Mouse (Mus musculus): Measurements from ENCODE around the gene Fam187b. TPM values are rescaled to one million over a fixed set of nuclear protein-coding genes. Genes with fewer than 3 reads are reported as not detected.
"Not testable (repeated sequence)": the region's sequence is repeated elsewhere in the genome, so short reads cannot be mapped to it uniquely, and the experiment has no call there.

The Fam187b gene
- total RNA-seq (2021): under 1 TPM; 0.23 to 0.38 TPM
- long read RNA-seq, experiment 1: 0 reads
- long read RNA-seq, experiment 2: 0 reads

- H3K4me3 ChIP-seq: peak within 1 kb of the TSS; percentile 40
- peak within 1 kb of the TSS; percentile 69 for H3K27ac ChIP-seq
- TF ChIP-seq CTCF (IDR thresholded peaks at IDR 0.05): peak; percentile 66
- intact Hi-C loops (cut with DNase I): loop anchor here (2.0 to 5.0 kb wide), 2 partner anchors 79 to 101 kb away; partner anchors contain the start of gene Fxyd7
- peak; percentile 74 to 76 for DNase-seq (ENCODE audit: extremely low spot score in 1 of 2, low spot score in 2 of 2)
Measured at GRCm38 (mm10) chr7:30973501-30974289, at the start of gene Fam187b. Gene Fam187b (plus strand): TSS chr7:30973790.

GRCm38 (mm10) chr7:30924071-30924470 lies 49.5 kb upstream of the Fam187b start:
- no peak overlapping the region for H3K27ac ChIP-seq
- no peak for TF ChIP-seq CTCF (IDR thresholded peaks at IDR 0.05)
- intact Hi-C loops (cut with DNase I): no loop called here
- DNase-seq (ENCODE audit: extremely low spot score in 1 of 2, low spot score in 2 of 2): no peak
- H3K4me3 ChIP-seq: no peak overlapping the region

GRCm38 (mm10) chr7:30924581-30924980 lies 49.0 kb upstream of the Fam187b start, which contains the start of gene Hamp2:
Gene Hamp2 (minus strand): TSS chr7:30924681.
- H3K27ac ChIP-seq; DNase-seq (ENCODE audit: extremely low spot score in 1 of 2, low spot score in 2 of 2); H3K4me3 ChIP-seq; intact Hi-C loops (cut with DNase I): not testable (repeated sequence)

GRCm38 (mm10) chr7:30935422-30936099 lies 38.0 kb upstream of the Fam187b start:
- intact Hi-C loops (cut with DNase I): not testable (repeated sequence)

GRCm38 (mm10) chr7:30940070-30940469 lies 33.5 kb upstream of the Fam187b start:
- DNase-seq (ENCODE audit: extremely low spot score in 1 of 2, low spot score in 2 of 2); H3K4me3 ChIP-seq; H3K27ac ChIP-seq; intact Hi-C loops (cut with DNase I): not testable (repeated sequence)

More at GRCm38 (mm10) chr7:30935422-30936099, 38.0 kb upstream of the Fam187b start:
- not testable (repeated sequence) for DNase-seq (ENCODE audit: extremely low spot score in 1 of 2, low spot score in 2 of 2); H3K4me3 ChIP-seq; H3K27ac ChIP-seq

GRCm38 (mm10) chr7:30942365-30942764 lies 31.2 kb upstream of the Fam187b start:
- H3K27ac ChIP-seq; DNase-seq (ENCODE audit: extremely low spot score in 1 of 2, low spot score in 2 of 2); intact Hi-C loops (cut with DNase I); H3K4me3 ChIP-seq: not testable (repeated sequence)

- no peak for DNase-seq (ENCODE audit: extremely low spot score in 1 of 2, low spot score in 2 of 2)
- Histone ChIP-seq H3K4me3 (no peak within 1 kb of the TSS), H3K27ac (no peak within 1 kb of the TSS)
- no peak for TF ChIP-seq CTCF (IDR thresholded peaks at IDR 0.05)
- intact Hi-C loops (cut with DNase I): no loop called here
Measured at GRCm38 (mm10) chr7:30943909-30944635, 29.5 kb upstream of the Fam187b start, which contains the start of gene Hamp. Gene Hamp (minus strand): TSS chr7:30944032.

GRCm38 (mm10) chr7:30944706-30945105 lies 28.9 kb upstream of the Fam187b start:
- H3K4me3 ChIP-seq; DNase-seq (ENCODE audit: extremely low spot score in 1 of 2, low spot score in 2 of 2); intact Hi-C loops (cut with DNase I); H3K27ac ChIP-seq: not testable (repeated sequence)

GRCm38 (mm10) chr7:30945466-30945865 lies 28.1 kb upstream of the Fam187b start:
- intact Hi-C loops (cut with DNase I); H3K27ac ChIP-seq; H3K4me3 ChIP-seq; DNase-seq (ENCODE audit: extremely low spot score in 1 of 2, low spot score in 2 of 2): not testable (repeated sequence)

GRCm38 (mm10) chr7:30945876-30946275 lies 27.7 kb upstream of the Fam187b start:
- no peak for DNase-seq (ENCODE audit: extremely low spot score in 1 of 2, low spot score in 2 of 2)
- intact Hi-C loops (cut with DNase I): no loop called here
- TF ChIP-seq CTCF (IDR thresholded peaks at IDR 0.05): no peak
- H3K4me3 ChIP-seq: no peak overlapping the region
- no peak overlapping the region for H3K27ac ChIP-seq

- DNase-seq (ENCODE audit: extremely low spot score in 1 of 2, low spot score in 2 of 2); intact Hi-C loops (cut with DNase I); H3K4me3 ChIP-seq; H3K27ac ChIP-seq: not testable (repeated sequence)
Measured at GRCm38 (mm10) chr7:30949902-30950301, 23.7 kb upstream of the Fam187b start.
